Mouse (Mus musculus): ENCODE measurements around the gene Neurl3. TPM values are rescaled to one million over a fixed set of nuclear protein-coding genes. Genes with fewer than 3 reads are reported as not detected.
A peak's percentile ranks its signal among the peaks of the same experiment; 100 is the strongest.

Gene Neurl3
- total and polyA plus RNA-seq, 2 experiments = 3.3 to 5.3 TPM

DNA sequence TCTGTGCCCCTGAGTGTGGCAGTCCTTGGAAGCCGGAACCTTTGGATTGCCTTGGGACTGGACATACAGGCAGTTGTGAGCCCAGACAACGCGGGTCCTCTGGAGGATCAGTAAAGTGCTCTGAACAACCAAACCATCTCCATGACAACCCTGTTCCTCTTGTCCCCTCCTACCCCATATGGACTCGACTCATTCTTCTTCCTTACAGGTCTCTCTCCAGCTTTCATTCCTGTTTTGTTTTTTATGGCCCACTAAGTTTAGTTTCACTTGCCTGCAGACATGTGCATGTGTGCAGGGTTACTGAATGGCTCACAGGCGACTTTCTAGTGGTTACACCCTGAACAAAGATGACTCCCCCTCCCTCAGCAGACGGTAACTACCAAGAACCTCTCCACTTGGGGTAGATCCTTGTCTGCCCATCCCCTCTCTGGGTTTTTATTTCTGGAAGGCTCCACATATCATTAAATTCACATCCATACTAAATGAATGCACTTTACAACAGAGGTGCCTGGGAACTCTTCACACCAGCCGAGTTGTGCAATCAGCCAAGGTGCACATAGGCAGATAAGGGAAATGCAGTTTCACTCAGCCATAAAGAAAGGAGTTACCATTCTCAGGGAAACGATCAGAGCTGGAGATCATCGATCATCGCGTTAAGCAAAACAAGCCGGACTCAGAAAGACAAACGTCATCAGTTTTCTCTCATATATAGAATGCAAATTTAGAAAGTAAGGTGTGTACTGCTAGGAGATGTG lies 1.3 kb upstream of the Neurl3 start:
- DNase-seq (ENCODE audit: extremely low read depth, low read depth, low spot score) = no peak
- H3K4me1 ChIP-seq (ENCODE audit: control insufficient read depth, insufficient read depth, low read length) = no peaks in the 10 kb centered on the region
- H3K4me3 ChIP-seq (ENCODE audit: insufficient read depth, low read depth, low read length) = no peak overlapping the region
- TF ChIP-seq CTCF (IDR thresholded peaks at IDR 0.05; ENCODE audit: low read depth, low read length) (no peak), POLR2A (IDR thresholded peaks at IDR 0.05; ENCODE audit: extremely low read depth, insufficient read depth, low read length) (no peak)
- H3K79me2 ChIP-seq (ENCODE audit: control insufficient read depth, insufficient read depth, low read length) = no peaks in the 10 kb centered on the region
- no peak overlapping the region for H3K27ac ChIP-seq (replicated peaks; ENCODE audit: insufficient read depth, low read depth, low read length)
- no peaks in the 10 kb centered on the region for H3K27me3 ChIP-seq (ENCODE audit: control insufficient read depth, insufficient read depth, low read length)
- no peaks in the 10 kb centered on the region for H3K36me3 ChIP-seq (ENCODE audit: control insufficient read depth, insufficient read depth, low read length)
- H3K9ac ChIP-seq (ENCODE audit: low read depth, low read length) = no peak overlapping the region
- WGBS = 75% methylated on average over 13 of the region's 13 CpGs

DNA sequence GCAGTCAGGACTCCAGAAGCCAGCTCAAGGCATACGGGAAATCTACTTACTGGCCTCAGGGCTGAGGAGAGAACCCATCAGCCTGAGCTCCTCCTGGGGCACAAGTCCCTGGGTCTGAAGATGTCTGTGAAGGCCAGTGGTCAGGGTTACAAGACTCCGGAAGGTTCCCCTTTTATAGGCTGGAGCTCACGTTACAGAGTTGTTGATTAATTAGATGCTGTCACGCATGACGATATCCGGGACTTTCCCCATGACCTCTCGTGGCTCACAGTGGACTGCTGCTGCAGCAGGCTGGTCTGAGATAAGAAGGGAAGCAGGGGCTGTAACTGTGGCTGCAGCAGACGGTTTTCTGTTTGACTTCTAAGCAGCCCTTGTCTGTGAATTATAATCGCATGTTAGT lies 1.2 kb downstream of the Neurl3 start:
- peak overlapping the region; percentile 59 for H3K4me3 ChIP-seq (ENCODE audit: insufficient read depth, low read depth, low read length)
- 17% methylated on average over 9 of the region's 9 CpGs for WGBS
- TF ChIP-seq CTCF (IDR thresholded peaks at IDR 0.05; ENCODE audit: low read depth, low read length) (no peak), POLR2A (IDR thresholded peaks at IDR 0.05; ENCODE audit: extremely low read depth, insufficient read depth, low read length) (peak; percentile 39; the same call in 1 of the 2 replicates)
- no peaks in the 10 kb centered on the region for H3K79me2 ChIP-seq (ENCODE audit: control insufficient read depth, insufficient read depth, low read length)
- peak; percentile 59 for DNase-seq (ENCODE audit: extremely low read depth, low read depth, low spot score)
- peak overlapping the region; percentile 75 for H3K9ac ChIP-seq (ENCODE audit: low read depth, low read length)
- no peaks in the 10 kb centered on the region for H3K4me1 ChIP-seq (ENCODE audit: control insufficient read depth, insufficient read depth, low read length)
- H3K36me3 ChIP-seq (ENCODE audit: control insufficient read depth, insufficient read depth, low read length) = no peaks in the 10 kb centered on the region
- H3K27me3 ChIP-seq (ENCODE audit: control insufficient read depth, insufficient read depth, low read length) = peaks cover 4% of the 10 kb centered on the region; the same call in 1 of the 2 replicates
- H3K27ac ChIP-seq (replicated peaks; ENCODE audit: insufficient read depth, low read depth, low read length) = peak overlapping the region; percentile 84

DNA sequence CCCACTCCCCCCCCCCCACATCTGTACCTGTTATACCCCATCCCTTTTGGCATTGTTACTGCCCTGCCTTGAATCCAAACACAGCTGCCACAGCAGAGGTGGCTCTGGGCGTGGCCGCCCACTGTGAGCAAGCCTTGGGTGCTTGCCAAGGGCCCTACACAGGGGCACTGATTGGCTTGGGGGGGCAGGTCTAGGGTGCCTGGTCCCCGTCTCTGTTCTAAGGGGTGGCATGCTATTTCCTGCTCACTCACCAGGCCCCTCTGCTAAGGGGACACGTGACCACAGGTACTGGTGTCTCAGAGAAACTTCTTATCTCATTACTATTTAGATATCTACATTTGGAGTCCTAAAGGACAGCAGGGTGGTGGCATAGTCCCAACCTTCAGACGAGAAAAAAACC lies 1.9 kb downstream of the Neurl3 start:
- TF ChIP-seq POLR2A (IDR thresholded peaks at IDR 0.05; ENCODE audit: extremely low read depth, insufficient read depth, low read length) (no peak), CTCF (IDR thresholded peaks at IDR 0.05; ENCODE audit: low read depth, low read length) (no peak)
- DNase-seq (ENCODE audit: extremely low read depth, low read depth, low spot score) = no peak
- Histone ChIP-seq H3K4me1 (ENCODE audit: control insufficient read depth, insufficient read depth, low read length) (peaks cover under 1% of the 10 kb centered on the region; the same call in 1 of the 2 replicates), H3K79me2 (ENCODE audit: control insufficient read depth, insufficient read depth, low read length) (no peaks in the 10 kb centered on the region), H3K9ac (ENCODE audit: low read depth, low read length) (peak overlapping the region; percentile 60), H3K27me3 (ENCODE audit: control insufficient read depth, insufficient read depth, low read length) (peaks cover 4% of the 10 kb centered on the region; the same call in 1 of the 2 replicates), H3K4me3 (ENCODE audit: insufficient read depth, low read depth, low read length) (peak overlapping the region; percentile 59), H3K36me3 (ENCODE audit: control insufficient read depth, insufficient read depth, low read length) (no peaks in the 10 kb centered on the region), H3K27ac (replicated peaks; ENCODE audit: insufficient read depth, low read depth, low read length) (peak overlapping the region; percentile 84)
- 52% methylated on average over 5 of the region's 5 CpGs for WGBS

DNA sequence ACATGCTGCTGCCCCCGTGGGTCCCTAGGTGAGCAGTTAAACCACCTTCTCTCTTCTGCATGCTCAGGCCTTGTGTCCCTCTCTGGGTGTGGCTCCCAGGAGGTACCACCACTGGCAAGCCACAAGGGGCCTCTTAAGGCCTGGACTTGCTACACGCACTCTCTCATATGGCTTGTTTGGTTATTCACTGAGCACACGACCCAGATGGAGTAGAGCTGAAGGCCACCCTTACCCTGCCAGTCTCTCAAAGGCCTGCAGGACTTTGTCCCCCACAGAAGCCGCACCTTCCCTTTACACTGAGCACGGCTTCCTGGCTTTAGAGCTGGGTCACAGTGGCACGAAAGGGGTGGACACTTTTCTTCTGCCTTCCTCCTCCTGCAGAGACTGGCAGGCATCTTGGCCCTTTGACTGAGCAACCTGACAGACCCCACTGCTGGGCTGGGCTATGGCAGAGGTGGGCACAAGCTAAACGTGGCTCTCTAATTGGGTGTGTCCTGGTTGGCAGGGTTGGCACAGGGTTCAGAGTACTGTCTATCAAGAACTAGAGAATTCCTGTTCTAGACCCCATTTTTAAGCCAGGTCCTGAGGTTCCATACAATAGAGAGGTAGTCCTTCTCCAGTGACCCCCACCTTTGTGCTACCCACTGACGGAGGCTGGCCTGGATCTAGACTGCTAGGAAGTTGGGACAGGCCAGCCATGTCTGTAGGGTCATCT lies 2.8 kb downstream of the Neurl3 start:
- TF ChIP-seq CTCF (IDR thresholded peaks at IDR 0.05; ENCODE audit: low read depth, low read length) (no peak), POLR2A (IDR thresholded peaks at IDR 0.05; ENCODE audit: extremely low read depth, insufficient read depth, low read length) (no peak)
- H3K27me3 ChIP-seq (ENCODE audit: control insufficient read depth, insufficient read depth, low read length) = peaks cover 4% of the 10 kb centered on the region; the same call in 1 of the 2 replicates
- H3K79me2 ChIP-seq (ENCODE audit: control insufficient read depth, insufficient read depth, low read length) = no peaks in the 10 kb centered on the region
- H3K36me3 ChIP-seq (ENCODE audit: control insufficient read depth, insufficient read depth, low read length) = no peaks in the 10 kb centered on the region
- H3K9ac ChIP-seq (ENCODE audit: low read depth, low read length) = peak overlapping the region; percentile 41
- WGBS = 51% methylated on average over 8 of the region's 8 CpGs
- peak overlapping the region; percentile 67 for H3K27ac ChIP-seq (replicated peaks; ENCODE audit: insufficient read depth, low read depth, low read length)
- H3K4me3 ChIP-seq (ENCODE audit: insufficient read depth, low read depth, low read length) = peak overlapping the region; percentile 32
- peaks cover 3% of the 10 kb centered on the region for H3K4me1 ChIP-seq (ENCODE audit: control insufficient read depth, insufficient read depth, low read length)
- DNase-seq (ENCODE audit: extremely low read depth, low read depth, low spot score) = no peak

DNA sequence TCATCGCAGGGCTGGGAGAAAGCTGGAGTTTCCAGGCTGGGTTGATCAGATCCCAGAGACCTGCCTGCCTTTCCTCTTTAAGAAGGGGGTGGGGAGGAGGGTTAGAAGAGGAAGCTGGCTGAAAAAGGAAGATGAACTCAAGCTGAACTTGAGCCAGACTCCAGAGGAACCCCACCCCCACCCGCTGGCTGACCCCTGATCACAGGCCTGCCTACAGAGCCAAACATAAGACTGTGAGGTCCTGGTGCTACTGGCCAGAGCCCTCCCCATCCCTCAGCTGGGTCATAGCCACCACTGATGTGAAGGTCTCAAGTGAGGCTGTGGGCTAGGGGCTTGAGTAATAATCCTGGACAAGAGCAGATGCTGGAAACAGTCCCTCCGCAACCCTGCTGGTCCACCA lies 3.8 kb downstream of the Neurl3 start:
- H3K4me3 ChIP-seq (ENCODE audit: insufficient read depth, low read depth, low read length) = peak overlapping the region; percentile 14; the same call in 1 of the 2 replicates
- TF ChIP-seq POLR2A (IDR thresholded peaks at IDR 0.05; ENCODE audit: extremely low read depth, insufficient read depth, low read length) (no peak), CTCF (IDR thresholded peaks at IDR 0.05; ENCODE audit: low read depth, low read length) (no peak)
- H3K27ac ChIP-seq (replicated peaks; ENCODE audit: insufficient read depth, low read depth, low read length) = peak overlapping the region; percentile 67
- no peaks in the 10 kb centered on the region for H3K79me2 ChIP-seq (ENCODE audit: control insufficient read depth, insufficient read depth, low read length)
- peaks cover 3% of the 10 kb centered on the region for H3K4me1 ChIP-seq (ENCODE audit: control insufficient read depth, insufficient read depth, low read length)
- peak; percentile 46 for DNase-seq (ENCODE audit: extremely low read depth, low read depth, low spot score)
- H3K27me3 ChIP-seq (ENCODE audit: control insufficient read depth, insufficient read depth, low read length) = peaks cover 4% of the 10 kb centered on the region; the same call in 1 of the 2 replicates
- peak overlapping the region; percentile 23; the same call in 1 of the 2 replicates for H3K9ac ChIP-seq (ENCODE audit: low read depth, low read length)
- no peaks in the 10 kb centered on the region for H3K36me3 ChIP-seq (ENCODE audit: control insufficient read depth, insufficient read depth, low read length)
- 54% methylated on average over 3 of the region's 3 CpGs for WGBS
